In genomic region chr16:37654831-37655455, GRCm38 (mm10) we compare ENCODE assay signal across 8 mouse cellular contexts. TPM values are rescaled to one million over a fixed set of nuclear protein-coding genes. Genes with fewer than 3 reads are reported as not detected.
DNase-seq lines count a peak whose midpoint lies in the region; ATAC-seq and TF ChIP-seq lines count a peak whose summit lies in the region.

No protein-coding gene starts in this region.

- no peak for TF ChIP-seq EP300 in heart, postnatal 0 days (IDR thresholded peaks at IDR 0.05; ENCODE audit: low read depth)
- no peak for TF ChIP-seq EP300 in liver, postnatal 0 days (IDR thresholded peaks at IDR 0.05; ENCODE audit: low read depth)

- no peak overlapping the region for H3K4me3 ChIP-seq in heart, embryonic 12.5 days
- peak overlapping the region in 1 of 2 experiments; percentile 43; a peak in 2 of 4 replicates for H3K4me3 ChIP-seq in ES-E14 (ENCODE audit: insufficient read depth in 1 of 2, low read depth in 1 of 2, low read length in 2 of 2, poor library complexity in 1 of 2, severe bottlenecking in 1 of 2)
- no peak overlapping the region for H3K4me3 ChIP-seq in heart, postnatal 0 days (ENCODE audit: low read depth, low read length)
- H3K4me3 ChIP-seq in liver, postnatal 0 days (ENCODE audit: low read depth, low read length): no peak overlapping the region

- no peak for ATAC-seq in heart, embryonic 12.5 days (ENCODE audit: insufficient number of reproducible peaks, low FRiP score)
- no peak for ATAC-seq in heart, postnatal 0 days (ENCODE audit: insufficient read depth, low read depth)
- no peak for ATAC-seq in liver, postnatal 0 days

- WGBS in heart, embryonic 12.5 days: 63% methylated on average over 4 of the region's 4 CpGs
- WGBS in heart, postnatal 0 days: 65% methylated on average over 4 of the region's 4 CpGs
- WGBS in liver, postnatal 0 days (ENCODE audit: insufficient replicate concordance): 67% methylated on average over 4 of the region's 4 CpGs

- DNase-seq in heart, adult 9 months (ENCODE audit: low spot score in 2 of 2): no peak
- no peak for DNase-seq in ES-E14 (ENCODE audit: low read depth, low spot score)
- no peak for DNase-seq in heart, postnatal 0 days (ENCODE audit: low spot score)
- DNase-seq in liver, postnatal 0 days: no peak
- no peak for DNase-seq in urinary bladder, postnatal 10 days (ENCODE audit: low spot score)
- DNase-seq in embryo, embryonic 10.5 days (ENCODE audit: low spot score): no peak
- no peak for DNase-seq in adrenal gland, adult 8-10 months

- TF ChIP-seq CTCF in heart, postnatal 0 days (IDR thresholded peaks at IDR 0.05; ENCODE audit: low read depth): no peak
- TF ChIP-seq CTCF in liver, postnatal 0 days (IDR thresholded peaks at IDR 0.05; ENCODE audit: low read depth): no peak

- no peaks in the 10 kb centered on the region for H3K9me3 ChIP-seq in heart, embryonic 12.5 days (replicated peaks)
- H3K9me3 ChIP-seq in ES-E14 (ENCODE audit: control insufficient read depth, insufficient read depth, low read depth, low read length): no peaks in the 10 kb centered on the region
- H3K9me3 ChIP-seq in heart, postnatal 0 days (replicated peaks; ENCODE audit: control insufficient read depth, low read length): no peaks in the 10 kb centered on the region
- H3K9me3 ChIP-seq in liver, postnatal 0 days (ENCODE audit: low read length): no peaks in the 10 kb centered on the region

- H3K4me2 ChIP-seq in heart, embryonic 12.5 days: peak overlapping the region; percentile 58
- H3K4me2 ChIP-seq in heart, postnatal 0 days (ENCODE audit: low read depth, low read length): peak overlapping the region; percentile 41
- H3K4me2 ChIP-seq in liver, postnatal 0 days (ENCODE audit: low read depth, low read length): peak overlapping the region; percentile 88

- H3K27me3 ChIP-seq in heart, embryonic 12.5 days (replicated peaks): no peaks in the 10 kb centered on the region
- H3K27me3 ChIP-seq in heart, postnatal 0 days (ENCODE audit: control insufficient read depth, insufficient read depth, low read length): no peaks in the 10 kb centered on the region
- no peaks in the 10 kb centered on the region for H3K27me3 ChIP-seq in liver, postnatal 0 days (ENCODE audit: insufficient read depth, low read length)

- no peak overlapping the region for H3K9ac ChIP-seq in heart, embryonic 12.5 days
- no peak overlapping the region; the same call in 1 of the 2 replicates for H3K9ac ChIP-seq in ES-E14 (ENCODE audit: insufficient read depth, low read depth, low read length, poor library complexity, severe bottlenecking)
- H3K9ac ChIP-seq in heart, postnatal 0 days (replicated peaks; ENCODE audit: low read depth, low read length): no peak overlapping the region
- H3K9ac ChIP-seq in liver, postnatal 0 days (replicated peaks): no peak overlapping the region

- in situ Hi-C loops in ES-E14 (cut with MboI; ENCODE audit: low sequenced_read_pairs in 2 of 2, unreplicated experiment in 2 of 2): no loop called here

- H3K36me3 ChIP-seq in heart, embryonic 12.5 days: 0 out of 2 replicates have a peak, but pooled peaks cover 3% of the 10 kb centered on the region
- no peaks in the 10 kb centered on the region for H3K36me3 ChIP-seq in ES-E14 (ENCODE audit: control insufficient read depth, insufficient read depth, low read length, poor library complexity, severe bottlenecking)
- no peaks in the 10 kb centered on the region for H3K36me3 ChIP-seq in heart, postnatal 0 days (replicated peaks; ENCODE audit: control insufficient read depth, insufficient read depth, low read length)
- H3K36me3 ChIP-seq in liver, postnatal 0 days (replicated peaks; ENCODE audit: insufficient read depth, low read length): no peaks in the 10 kb centered on the region

- peaks cover 42% of the 10 kb centered on the region for H3K4me1 ChIP-seq in heart, embryonic 12.5 days (replicated peaks)
- peaks cover 14% of the 10 kb centered on the region in 2 experiments for H3K4me1 ChIP-seq in ES-E14 (ENCODE audit: control insufficient read depth in 2 of 2, insufficient read depth in 2 of 2, low read length in 2 of 2, poor library complexity in 1 of 2)
- H3K4me1 ChIP-seq in heart, postnatal 0 days (ENCODE audit: control insufficient read depth, insufficient read depth): peaks cover 17% of the 10 kb centered on the region
- peaks cover 30% of the 10 kb centered on the region for H3K4me1 ChIP-seq in liver, postnatal 0 days (ENCODE audit: insufficient read depth)

- peak overlapping the region; percentile 73 for H3K27ac ChIP-seq in heart, embryonic 12.5 days (ENCODE audit: poor library complexity, severe bottlenecking)
- H3K27ac ChIP-seq in ES-E14 (ENCODE audit: insufficient read depth, low read depth, low read length, poor library complexity, severe bottlenecking): peak overlapping the region; percentile 22; the same call in 1 of the 2 replicates
- H3K27ac ChIP-seq in heart, postnatal 0 days (ENCODE audit: low read depth): peak overlapping the region; percentile 86
- H3K27ac ChIP-seq in liver, postnatal 0 days (ENCODE audit: low read depth): peak overlapping the region; percentile 58

TF ChIP-seq in ES-E14, 5 proteins besides CTCF, POLR2A, EP300 and RAD21:
- no peak for TF ChIP-seq ZNF384 (IDR thresholded peaks at IDR 0.05; ENCODE audit: low read depth, low read length)
- TF ChIP-seq CHD2 (IDR thresholded peaks at IDR 0.05; ENCODE audit: low read depth, low read length): no peak
- TF ChIP-seq MAFK (IDR thresholded peaks at IDR 0.05; ENCODE audit: insufficient read depth, low read depth, low read length): no peak
- TF ChIP-seq ZC3H11A (IDR thresholded peaks at IDR 0.05; ENCODE audit: borderline replicate concordance, low read depth, low read length): no peak
- no peak for TF ChIP-seq HCFC1 (IDR thresholded peaks at IDR 0.05; ENCODE audit: borderline replicate concordance, insufficient read depth, low read length)

RNA-seq across cellular contexts. Expression of gene Ndufb4, which starts 0.7 kb away (rescaled TPM):
- 94.1 and 110 TPM in 2 replicates for polyA plus RNA-seq in heart, embryonic 12.5 days (2016; fragmentation: Nextera tagmentation; extraction: Ambion mirVana)
- total RNA-seq in ES-E14 (2012; rRNA removed): 45.0 and 47.3 TPM in 2 replicates
- total RNA-seq in heart, postnatal 0 days (2014; rRNA removed; ENCODE audit: low replicate concordance): 98.7 and 107 TPM in 2 replicates
- 242 and 274 TPM in 2 replicates for polyA plus RNA-seq in heart, postnatal 0 days (2015; fragmentation: Nextera tagmentation; extraction: Ambion mirVana)
- 67.3 and 77.7 TPM in 2 replicates for polyA plus RNA-seq in liver, postnatal 0 days (2015; fragmentation: Nextera tagmentation; extraction: Ambion mirVana)
- total RNA-seq in adrenal gland, adult 8-10 months (2022): 10 to 100 TPM; 87.1 to 97.1 (median 92.0) TPM

Comparison
In these comparisons a context has a peak if more than half of its experiments do, and no peak if none do; other contexts are left out.
1. H3K27ac ChIP-seq: peak in every context shown above with its lines; median percentile 86 in heart, postnatal 0 days; 73 in heart, embryonic 12.5 days; 58 in liver, postnatal 0 days; 22 in ES-E14.